Mouse (Mus musculus) kidney, adult 2 months (tissue): ENCODE results near the gene Kdm5b. TPM values are rescaled to one million over a fixed set of nuclear protein-coding genes. Genes with fewer than 3 reads are reported as not detected.

Source experiments
- DNase-seq: peaks from one replicate; pipeline ENCODE4 v3.0.0; 2021
- H3K27ac ChIP-seq: fragments of 200-500 bp; 2 replicates; pipeline ENCODE4 v1.5.1; 2012; ENCODE audit warnings: low read depth, low read length, control low read depth, inconsistent platforms; ENCODE audit not compliant: insufficient read depth
- H3K27me3 ChIP-seq: fragments of 200-500 bp; replicated peaks from 2 replicates; pipeline ENCODE4 v1.6.1; 2012; ENCODE audit warnings: mild to moderate bottlenecking, moderate library complexity, low read length, inconsistent platforms; ENCODE audit not compliant: control insufficient read depth, insufficient read depth
- H3K36me3 ChIP-seq: fragments of 200-500 bp; 2 replicates; pipeline ENCODE4 v1.6.1; 2012; ENCODE audit warnings: mild to moderate bottlenecking, moderate library complexity, low read length, inconsistent platforms; ENCODE audit not compliant: control insufficient read depth, insufficient read depth
- H3K4me1 ChIP-seq: fragments of 200-500 bp; 2 replicates; pipeline ENCODE4 v1.6.1; 2011; ENCODE audit warnings: low read length; ENCODE audit not compliant: control insufficient read depth, insufficient read depth
- H3K4me3 ChIP-seq: fragments of 200-500 bp; 2 replicates; pipeline ENCODE4 v1.5.1; 2011; ENCODE audit warnings: mild to moderate bottlenecking, low read depth, low read length, control low read depth; ENCODE audit not compliant: insufficient read depth
- CTCF ChIP-seq: fragments of 200-500 bp; conservative IDR thresholded peaks from 2 replicates; pipeline ENCODE4 v1.5.1; 2011; ENCODE audit warnings: low read depth, mild to moderate bottlenecking, control low read depth, low read length, moderate library complexity, mixed read lengths; ENCODE audit not compliant: insufficient read depth, insufficient read length
- POLR2A ChIP-seq: fragments of 200-500 bp; IDR thresholded peaks from one replicate; pipeline ENCODE4 v1.6.1; 2011; ENCODE audit warnings: low read depth, low read length, control low read depth
- WGBS: fragments of 180-500 bp; shearing (Covaris S2); methylation state at CpG from one replicate; pipeline ENCODE4 v1.1.7; 2018; 5-methylcytosine and 5-hydroxymethylcytosine counted together
- polyA plus RNA-seq: library from polyadenylated mRNA; depleted of rRNA; stranded (reverse); fragments of >200 nt; gene quantifications from 2 replicates; pipeline ENCODE4 v1.2.3, GENCODE M21; 2012

Kdm5b gene
- polyA plus RNA-seq, 1 experiment: 6.1 TPM

DNA sequence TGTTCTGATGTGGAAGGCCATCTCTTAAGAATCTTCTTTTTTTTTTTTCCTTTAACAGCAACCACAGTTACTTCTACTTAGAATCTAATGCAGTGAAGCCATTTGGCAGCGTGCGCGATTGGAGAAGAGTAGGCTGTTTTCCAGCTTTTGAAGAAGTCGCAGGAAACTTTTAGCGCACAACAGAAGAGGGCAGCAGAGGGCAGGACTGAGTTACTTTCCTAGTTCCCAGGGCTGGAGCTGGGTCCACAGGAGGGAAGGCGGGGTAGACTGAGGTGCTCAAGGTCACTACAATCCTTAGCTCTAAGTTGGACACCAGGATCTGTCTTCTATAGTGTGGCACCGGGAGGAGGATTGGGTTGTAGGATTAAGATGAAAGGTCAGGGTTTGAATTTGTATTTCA is 78.6 kb downstream of the Kdm5b start:
- WGBS: 24% methylated on average over 7 of the region's 7 CpGs
- Histone ChIP-seq H3K4me3 (no peak overlapping the region), H3K36me3 (no peaks in the 10 kb centered on the region), H3K4me1 (no peaks in the 10 kb centered on the region), H3K27me3 (no peaks in the 10 kb centered on the region), H3K27ac (no peak overlapping the region)
- peak; percentile 48 for DNase-seq
- TF ChIP-seq POLR2A (no peak), CTCF (peak; percentile 55)

DNA sequence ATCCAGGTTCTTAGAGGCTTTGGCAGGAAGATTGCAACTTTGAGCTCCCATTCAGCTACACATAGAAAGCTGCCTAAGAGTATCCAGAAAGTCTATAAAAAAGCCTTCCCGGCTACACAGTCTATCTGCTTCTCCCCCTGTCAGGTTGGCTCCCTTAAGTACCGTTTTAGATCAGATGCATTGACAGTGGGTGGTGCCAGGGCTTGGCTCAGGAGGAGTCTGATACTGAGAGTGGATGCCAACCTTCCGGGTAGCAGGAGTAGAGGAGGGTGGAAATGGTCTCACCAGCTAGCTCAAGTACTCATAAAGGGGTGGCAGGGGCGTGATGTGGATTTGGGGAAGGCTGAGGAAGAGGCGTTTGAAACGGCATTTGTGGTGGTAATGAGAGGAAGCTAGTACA is 79.5 kb downstream of the Kdm5b start:
- TF ChIP-seq CTCF (no peak), POLR2A (no peak)
- H3K27ac ChIP-seq: no peak overlapping the region
- no peak overlapping the region for H3K4me3 ChIP-seq
- H3K36me3 ChIP-seq: no peaks in the 10 kb centered on the region
- no peak for DNase-seq
- 80% methylated on average over 6 of the region's 6 CpGs for WGBS
- H3K27me3 ChIP-seq: no peaks in the 10 kb centered on the region
- H3K4me1 ChIP-seq: no peaks in the 10 kb centered on the region

GRCm38 (mm10) chr1:134641507-134641906 is 81.5 kb downstream of the Kdm5b start:
- TF ChIP-seq CTCF: no peak; the same call in 1 of the 2 replicates
- TF ChIP-seq POLR2A: no peak
- 30% methylated on average over 3 of the region's 3 CpGs for WGBS
- H3K4me1 ChIP-seq: no peaks in the 10 kb centered on the region
- no peak overlapping the region for H3K4me3 ChIP-seq
- no peaks in the 10 kb centered on the region for H3K36me3 ChIP-seq
- H3K27me3 ChIP-seq: no peaks in the 10 kb centered on the region; the same call in 1 of the 2 replicates
- DNase-seq: peak; percentile 9
- H3K27ac ChIP-seq: no peak overlapping the region

GRCm38 (mm10) chr1:134643702-134644101 is 83.7 kb downstream of the Kdm5b start:
- 78% methylated on average over 6 of the region's 6 CpGs for WGBS
- H3K27me3 ChIP-seq: peaks cover 1% of the 10 kb centered on the region; the same call in 1 of the 2 replicates

DNA sequence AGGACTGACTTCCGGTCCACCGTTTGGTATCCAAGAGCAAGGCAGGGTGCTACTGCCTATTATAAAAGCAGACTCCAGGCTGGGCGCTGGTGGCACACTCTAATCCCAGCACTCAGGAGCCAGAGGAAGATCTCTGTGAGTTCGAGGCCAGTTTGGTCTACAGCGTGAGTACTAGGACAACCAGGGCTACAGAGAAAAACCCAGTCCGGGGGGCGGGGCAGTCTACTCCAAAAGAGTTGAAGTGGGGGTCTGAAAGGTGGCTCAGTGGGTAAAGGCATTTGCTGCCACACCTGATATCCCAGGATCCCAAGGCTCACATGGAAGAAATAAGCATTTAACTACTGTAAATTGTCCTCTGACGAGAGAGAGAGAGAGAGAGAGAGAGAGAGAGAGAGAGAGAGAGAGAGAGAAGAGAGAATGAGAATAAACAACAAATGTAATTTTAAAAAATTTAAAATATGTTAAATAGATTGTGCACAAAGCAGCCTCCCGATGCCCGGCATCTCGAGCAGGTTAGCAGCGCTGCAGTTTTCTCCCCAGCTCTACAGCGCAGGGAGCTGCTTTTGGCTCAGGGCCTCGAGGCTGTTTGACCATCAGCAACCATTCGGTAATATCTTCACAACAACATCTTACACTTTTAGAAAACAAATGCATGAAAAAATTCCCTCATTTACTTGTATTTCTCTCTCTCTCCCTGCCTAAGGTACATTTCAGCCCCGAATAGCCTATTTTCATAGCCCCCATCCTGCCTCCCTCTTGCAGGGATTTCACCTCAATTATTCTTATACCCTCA is 85.6 kb downstream of the Kdm5b start:
- no peak overlapping the region for H3K4me3 ChIP-seq
- TF ChIP-seq POLR2A (no peak), CTCF (no peak)
- DNase-seq: no peak
- H3K36me3 ChIP-seq: no peaks in the 10 kb centered on the region
- H3K27ac ChIP-seq: no peak overlapping the region
- H3K27me3 ChIP-seq: peaks cover 1% of the 10 kb centered on the region; the same call in 1 of the 2 replicates
- WGBS: 21% methylated on average over 16 of the region's 16 CpGs
- H3K4me1 ChIP-seq: no peaks in the 10 kb centered on the region

More at GRCm38 (mm10) chr1:134643702-134644101, 83.7 kb downstream of the Kdm5b start:
- TF ChIP-seq CTCF (no peak), POLR2A (no peak)
- DNase-seq: no peak
- H3K4me1 ChIP-seq: no peaks in the 10 kb centered on the region
- H3K27ac ChIP-seq: no peak overlapping the region
- no peaks in the 10 kb centered on the region for H3K36me3 ChIP-seq
- no peak overlapping the region for H3K4me3 ChIP-seq

GRCm38 (mm10) chr1:134646261-134646962 is 86.4 kb downstream of the Kdm5b start, which contains the start of gene Syt2:
TSS of gene Syt2 (plus strand) at chr1:134646677.
- Histone ChIP-seq H3K36me3 (no peaks in the 10 kb centered on the region), H3K27ac (no peak within 1 kb of the TSS), H3K27me3 (peaks cover 1% of the 10 kb centered on the region; the same call in 1 of the 2 replicates), H3K4me3 (peak within 1 kb of the TSS; percentile 42), H3K4me1 (no peaks in the 10 kb centered on the region; the same call in 1 of the 2 replicates)
- DNase-seq: peak; percentile 51
- no peak for TF ChIP-seq CTCF
- no peak for TF ChIP-seq POLR2A
- under 1% methylated on average over 63 of the region's 63 CpGs for WGBS

GRCm38 (mm10) chr1:134646963-134647282 is 87.0 kb downstream of the Kdm5b start:
- no peak for DNase-seq
- WGBS: under 1% methylated on average over 28 of the region's 28 CpGs
- no peak overlapping the region for H3K27ac ChIP-seq
- H3K36me3 ChIP-seq: no peaks in the 10 kb centered on the region
- H3K27me3 ChIP-seq: peaks cover 1% of the 10 kb centered on the region; the same call in 1 of the 2 replicates
- H3K4me3 ChIP-seq: peak overlapping the region; percentile 42
- H3K4me1 ChIP-seq: peaks cover 2% of the 10 kb centered on the region; the same call in 1 of the 2 replicates
- no peak for TF ChIP-seq POLR2A
- no peak for TF ChIP-seq CTCF
